Mouse (Mus musculus) heart, postnatal 0 days (tissue): ENCODE results near the gene Ccar1. TPM values are rescaled to one million over a fixed set of nuclear protein-coding genes. Genes with fewer than 3 reads are reported as not detected.

ENCODE experiments used
- ATAC-seq: fragments of 200-750 bp; cut with Nextera tagmentation; 2 replicates; pipeline ENCODE4 v1.8.0; 2017; ENCODE audit warnings: low read depth, moderate number of reproducible peaks, moderate library complexity; ENCODE audit not compliant: insufficient read depth
- DNase-seq: peaks from one replicate; pipeline ENCODE4 v3.0.0-alpha.2; 2016; ENCODE audit warnings: low spot score
- H3K27ac ChIP-seq: fragments of 300-500 bp; sonication (generic); 2 replicates; pipeline ENCODE4 v1.5.1; 2014; ENCODE audit warnings: low read depth, mild to moderate bottlenecking
- H3K27me3 ChIP-seq: fragments of 300-500 bp; sonication (generic); 2 replicates; pipeline ENCODE4 v1.6.1; 2014; ENCODE audit warnings: low read length, mixed read lengths; ENCODE audit not compliant: control insufficient read depth, insufficient read depth
- H3K36me3 ChIP-seq: fragments of 300-500 bp; sonication (generic); replicated peaks from 2 replicates; pipeline ENCODE4 v1.6.1; 2014; ENCODE audit warnings: low read length, mixed read lengths; ENCODE audit not compliant: control insufficient read depth, insufficient read depth
- H3K4me1 ChIP-seq: fragments of 300-500 bp; sonication (generic); 2 replicates; pipeline ENCODE4 v1.6.1; 2014; ENCODE audit warnings: antibody characterized with exemption; ENCODE audit not compliant: control insufficient read depth, insufficient read depth
- H3K4me2 ChIP-seq: fragments of 300-500 bp; sonication (generic); 2 replicates; pipeline ENCODE4 v1.6.1; 2014; ENCODE audit warnings: low read depth, mild to moderate bottlenecking, low read length, moderate library complexity
- H3K4me3 ChIP-seq: fragments of 300-500 bp; sonication (generic); 2 replicates; pipeline ENCODE4 v1.5.1; 2014; ENCODE audit warnings: low read depth, low read length
- H3K9ac ChIP-seq: fragments of 300-500 bp; sonication (generic); replicated peaks from 2 replicates; pipeline ENCODE4 v1.6.1; 2014; ENCODE audit warnings: low read depth, low read length, mixed read lengths
- H3K9me3 ChIP-seq: fragments of 300-500 bp; sonication (generic); replicated peaks from 2 replicates; pipeline ENCODE4 v1.6.1; 2016; ENCODE audit warnings: low read length; ENCODE audit not compliant: control insufficient read depth
- CTCF ChIP-seq: IDR thresholded peaks from 2 replicates; pipeline ENCODE4 v1.5.1; 2016; ENCODE audit warnings: antibody characterized with exemption, control low read depth, low read depth
- EP300 ChIP-seq: IDR thresholded peaks from 2 replicates; pipeline ENCODE4 v1.6.1; 2016; ENCODE audit warnings: antibody characterized with exemption, low read depth
- WGBS: fragments of 180-500 bp; shearing (Covaris S2); extraction: QIAGEN DNeasy Blood & Tissue Kit; methylation state at CpG from one replicate; pipeline ENCODE4 v1.1.7; 2014; 5-methylcytosine and 5-hydroxymethylcytosine counted together
- polyA plus RNA-seq: library from polyadenylated mRNA; unstranded; fragments of >200 nt; fragmentation: Nextera tagmentation; extraction: Ambion mirVana; gene quantifications from 2 replicates; pipeline ENCODE4 v1.2.1, GENCODE M21; 2015
- total RNA-seq: library from RNA; depleted of rRNA; stranded (reverse); fragments of >200 nt; gene quantifications from 2 replicates; pipeline ENCODE4 v1.2.3, GENCODE M21; 2014; ENCODE audit warnings: low replicate concordance

Ccar1 gene
- total and polyA plus RNA-seq, 2 experiments from 2014 or later: 56.9 to 59.2 TPM

- DNase-seq: peak; percentile 76
- Histone ChIP-seq H3K27me3 (no peaks in the 10 kb centered on the region), H3K9ac (no peak overlapping the region), H3K4me2 (no peak overlapping the region), H3K27ac (no peak overlapping the region), H3K36me3 (peaks cover 28% of the 10 kb centered on the region), H3K9me3 (no peaks in the 10 kb centered on the region), H3K4me3 (no peak overlapping the region), H3K4me1 (no peaks in the 10 kb centered on the region)
- TF ChIP-seq EP300: no peak
- no peak for TF ChIP-seq CTCF
- ATAC-seq: peak; percentile 75
- WGBS: 46% methylated on average over 4 of the region's 4 CpGs
Observed at GRCm38 (mm10) chr10:62739961-62740737, 51.9 kb downstream of the Ccar1 start.

GRCm38 (mm10) chr10:62736965-62737688 is 55.0 kb downstream of the Ccar1 start:
- 52% methylated on average over 4 of the region's 4 CpGs for whole genome bisulfite sequencing
- H3K4me3 ChIP-seq: no peak overlapping the region
- no peaks in the 10 kb centered on the region for H3K4me1 ChIP-seq
- H3K36me3 ChIP-seq: peaks cover 6% of the 10 kb centered on the region
- H3K4me2 ChIP-seq: no peak overlapping the region
- H3K27me3 ChIP-seq: no peaks in the 10 kb centered on the region
- H3K27ac ChIP-seq: no peak overlapping the region
- no peaks in the 10 kb centered on the region for H3K9me3 ChIP-seq
- H3K9ac ChIP-seq: no peak overlapping the region
- ATAC-seq (no peak), DNase-seq (no peak)
- TF ChIP-seq EP300: no peak
- no peak for TF ChIP-seq CTCF

GRCm38 (mm10) chr10:62730826-62731225 is 61.3 kb downstream of the Ccar1 start:
- no peaks in the 10 kb centered on the region for H3K4me1 ChIP-seq
- ATAC-seq (no peak), DNase-seq (no peak)
- H3K9me3 ChIP-seq: no peaks in the 10 kb centered on the region
- no peak overlapping the region for H3K4me3 ChIP-seq
- no peak overlapping the region for H3K9ac ChIP-seq
- H3K27me3 ChIP-seq: no peaks in the 10 kb centered on the region
- TF ChIP-seq EP300 (no peak), CTCF (no peak)
- WGBS: 52% methylated on average over 10 of the region's 10 CpGs
- H3K27ac ChIP-seq: no peak overlapping the region
- no peaks in the 10 kb centered on the region for H3K36me3 ChIP-seq
- no peak overlapping the region for H3K4me2 ChIP-seq

GRCm38 (mm10) chr10:62725771-62726687 is 66.1 kb downstream of the Ccar1 start, which contains the start of gene Stox1:
Gene Stox1, minus strand, starts transcription at chr10:62726128.
- H3K9ac ChIP-seq: peak within 1 kb of the TSS; percentile 35
- peak; percentile 85 for ATAC-seq
- H3K4me3 ChIP-seq: peak within 1 kb of the TSS; percentile 63
- H3K27me3 ChIP-seq: peaks cover 14% of the 10 kb centered on the region
- WGBS: 2% methylated on average over 70 of the region's 85 CpGs
- H3K4me2 ChIP-seq: peak within 1 kb of the TSS; percentile 74
- H3K4me1 ChIP-seq: no peaks in the 10 kb centered on the region
- H3K9me3 ChIP-seq: no peaks in the 10 kb centered on the region
- no peaks in the 10 kb centered on the region for H3K36me3 ChIP-seq
- peak; percentile 26 for DNase-seq
- H3K27ac ChIP-seq: no peak within 1 kb of the TSS
- TF ChIP-seq EP300: no peak
- peak; percentile 31; the same call in 1 of the 2 replicates for TF ChIP-seq CTCF

- no peak for DNase-seq
- Histone ChIP-seq H3K9ac (no peak overlapping the region), H3K36me3 (no peaks in the 10 kb centered on the region), H3K4me3 (peak overlapping the region; percentile 63; the same call in 1 of the 2 replicates), H3K4me1 (no peaks in the 10 kb centered on the region), H3K27me3 (peaks cover 14% of the 10 kb centered on the region), H3K4me2 (peak overlapping the region; percentile 74; the same call in 1 of the 2 replicates), H3K27ac (no peak overlapping the region), H3K9me3 (no peaks in the 10 kb centered on the region)
- no peak for ATAC-seq
- 23% methylated on average over 7 of the region's 7 CpGs for WGBS
- TF ChIP-seq EP300: no peak
- no peak for TF ChIP-seq CTCF
Observed at GRCm38 (mm10) chr10:62724936-62725335, 67.2 kb downstream of the Ccar1 start.
